In the genomic region with DNA sequence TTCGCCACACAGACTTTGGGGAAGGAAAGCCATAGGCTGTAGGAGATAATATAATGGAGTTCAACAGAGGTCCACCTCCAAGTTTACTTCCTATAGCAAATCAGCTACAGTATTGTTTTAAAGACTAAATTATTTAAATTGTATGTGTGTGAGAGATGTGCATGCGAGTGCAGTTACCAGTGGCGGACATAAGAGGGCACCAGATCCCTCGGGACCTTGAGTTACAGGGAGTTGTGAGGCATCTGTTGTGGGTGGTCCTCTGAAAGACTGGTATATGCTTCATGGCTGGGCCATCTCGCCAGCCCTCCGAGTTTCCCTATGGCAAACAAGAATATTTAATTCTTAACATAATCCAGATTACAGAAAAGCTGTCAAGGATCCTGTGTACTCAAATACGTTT, we compare ENCODE assay signal across 17 mouse cellular contexts.
A peak's percentile ranks its signal among the peaks of the same experiment; 100 is the strongest.
DNase-seq lines count a peak whose midpoint lies in the region; ATAC-seq and TF ChIP-seq lines count a peak whose summit lies in the region.
"Had no signal": no experiment of that assay in that cellular context is flagged by ENCODE, and none has a peak within 500 bp of the region (broad histone marks: within the 10 kb centered on the region; RNA-seq: fewer than 3 reads in every experiment).

No protein-coding gene starts in this region.

- no peaks in the 10 kb centered on the region for H3K36me3 ChIP-seq in kidney, postnatal 0 days (ENCODE audit: insufficient read depth, low read length)
- H3K36me3 ChIP-seq in E14TG2a.4 (ENCODE audit: insufficient read depth, low read length), result no peaks in the 10 kb centered on the region
- H3K36me3 ChIP-seq: forebrain, embryonic 10.5 days; kidney, embryonic 15.5 days had no signal

- WGBS in kidney, postnatal 0 days, result 92% methylated on average over 7 of the region's 7 CpGs

- H3K9ac ChIP-seq in kidney, postnatal 0 days (ENCODE audit: low read depth, low read length), result no peak overlapping the region
- H3K9ac ChIP-seq: kidney, embryonic 15.5 days had no signal

- no peak overlapping the region for H3K27ac ChIP-seq in kidney, postnatal 0 days
- H3K27ac ChIP-seq: forebrain, embryonic 10.5 days; kidney, embryonic 15.5 days had no signal

- peaks cover 4% of the 10 kb centered on the region; the same call in 1 of the 2 replicates for H3K4me1 ChIP-seq in kidney, postnatal 0 days (replicated peaks; ENCODE audit: insufficient read depth, low read length)
- no peaks in the 10 kb centered on the region for H3K4me1 ChIP-seq in E14TG2a.4 (replicated peaks; ENCODE audit: low read depth, low read length)

- TF ChIP-seq CTCF in kidney, postnatal 0 days (IDR thresholded peaks at IDR 0.05; ENCODE audit: low read depth), result peak; percentile 25; the same call in 1 of the 2 replicates
- TF ChIP-seq CTCF in E14TG2a.4 (conservative IDR thresholded peaks at IDR 0.05; ENCODE audit: low read length), result peak; percentile 93
- TF ChIP-seq CTCF in brain, embryonic 14.5 days (IDR thresholded peaks at IDR 0.05; ENCODE audit: borderline replicate concordance, extremely low read depth, insufficient read depth, insufficient read length), result peak; percentile 15; the same call in 1 of the 2 replicates

- no peaks in the 10 kb centered on the region for H3K9me3 ChIP-seq in kidney, postnatal 0 days (replicated peaks; ENCODE audit: low read length)
- no peaks in the 10 kb centered on the region for H3K9me3 ChIP-seq in E14TG2a.4 (ENCODE audit: low read length)
- H3K9me3 ChIP-seq: kidney, embryonic 15.5 days had no signal

- no peak overlapping the region for H3K4me2 ChIP-seq in kidney, postnatal 0 days (ENCODE audit: low read length)
- H3K4me2 ChIP-seq: heart, embryonic 11.5 days; kidney, embryonic 15.5 days; liver, embryonic 11.5 days; midbrain, embryonic 11.5 days had no signal

- H3K4me3 ChIP-seq in kidney, postnatal 0 days (replicated peaks; ENCODE audit: low read depth, low read length), result no peak overlapping the region
- no peak overlapping the region for H3K4me3 ChIP-seq in E14TG2a.4 (replicated peaks; ENCODE audit: low read length)
- H3K4me3 ChIP-seq: forebrain, embryonic 10.5 days; kidney, embryonic 15.5 days; myocyte had no signal

- intact Hi-C loops in left cerebral cortex, postnatal 14 days (cut with DNase I), result no loop called here

- H3K27me3 ChIP-seq in kidney, postnatal 0 days (ENCODE audit: insufficient read depth, low read length), result no peaks in the 10 kb centered on the region
- H3K27me3 ChIP-seq in E14TG2a.4 (ENCODE audit: insufficient read depth, low read length), result no peaks in the 10 kb centered on the region
- H3K27me3 ChIP-seq: kidney, embryonic 15.5 days had no signal

- no peak for ATAC-seq in kidney, postnatal 0 days (replicated peaks; ENCODE audit: low FRiP score, low read depth)

- DNase-seq in kidney, postnatal 0 days (ENCODE audit: low spot score), result no peak
- no peak for DNase-seq in kidney, postnatal 36 days
- DNase-seq in 416B (ENCODE audit: low read depth), result peak; percentile 4
- no peak for DNase-seq in brain, embryonic 14.5 days (ENCODE audit: low read depth)
- no peak for DNase-seq in adrenal gland, postnatal 36 days
- DNase-seq in left cerebral cortex, postnatal 14 days (ENCODE audit: low spot score in 2 of 2), result no peak
- DNase-seq: adrenal gland, postnatal 25 days; cerebellum, postnatal 36 days; gastrocnemius, postnatal 36 days; spleen, adult 18-20 months had no signal

- TF ChIP-seq POLR2A in brain, embryonic 14.5 days (IDR thresholded peaks at IDR 0.05; ENCODE audit: borderline replicate concordance, extremely low read depth, insufficient read depth, insufficient read length, poor library complexity, severe bottlenecking), result no peak

Comparison
In these comparisons a context has a peak if more than half of its experiments do, and no peak if none do; other contexts are left out.
1. CTCF ChIP-seq: peak in every context shown above with its lines; median percentile 93 in E14TG2a.4; 25 in kidney, postnatal 0 days; 15 in brain, embryonic 14.5 days.